Mouse (Mus musculus): Measurements from ENCODE around the gene Vps25. TPM values are rescaled to one million over a fixed set of nuclear protein-coding genes. Genes with fewer than 3 reads are reported as not detected.

Vps25 gene
- total RNA-seq (2014; fragmentation: Nextera tagmentation) (482 and 539 TPM in 2 replicates), total RNA-seq (2017) (98.4 and 104 TPM in 2 replicates), polyA plus RNA-seq (2012) (140 and 170 TPM in 2 replicates)

- DNase-seq (ENCODE audit: low spot score) (peak; percentile 69), ATAC-seq (ENCODE audit: extremely low read depth, insufficient number of reproducible peaks, low FRiP score, poor library complexity, severe bottlenecking) (peak; percentile 63; the same call in 1 of the 2 replicates)
- Histone ChIP-seq H3K27me3 (ENCODE audit: insufficient read depth, low read length) (no peaks in the 10 kb centered on the region), H3K4me1 (ENCODE audit: insufficient read depth, low read depth, low read length) (peaks cover 34% of the 10 kb centered on the region), H3K9me3 (replicated peaks) (no peaks in the 10 kb centered on the region), H3K36me3 (replicated peaks) (peaks cover 31% of the 10 kb centered on the region), H3K4me3 (ENCODE audit: low read depth, low read length) (peak within 1 kb of the TSS; percentile 97)
- TF ChIP-seq TAL1 (conservative IDR thresholded peaks at IDR 0.05; ENCODE audit: low read depth, low read length): no peak
- no peak for TF ChIP-seq GATA1 (IDR thresholded peaks at IDR 0.05; ENCODE audit: borderline replicate concordance, low read length)
- no peak for TF ChIP-seq GATA2 (IDR thresholded peaks at IDR 0.05; ENCODE audit: borderline replicate concordance, low read depth, low read length)
- TF ChIP-seq POLR2AphosphoS5 (IDR thresholded peaks at IDR 0.05; ENCODE audit: insufficient replicate concordance, low read depth, low read length): no peak
- TF ChIP-seq CTCF (IDR thresholded peaks at IDR 0.05; ENCODE audit: low read depth, low read length): no peak
Observed at GRCm38 (mm10) chr11:101253613-101254389, at the start of gene Vps25. Gene Vps25, plus strand, starts transcription at chr11:101253707.

DNA sequence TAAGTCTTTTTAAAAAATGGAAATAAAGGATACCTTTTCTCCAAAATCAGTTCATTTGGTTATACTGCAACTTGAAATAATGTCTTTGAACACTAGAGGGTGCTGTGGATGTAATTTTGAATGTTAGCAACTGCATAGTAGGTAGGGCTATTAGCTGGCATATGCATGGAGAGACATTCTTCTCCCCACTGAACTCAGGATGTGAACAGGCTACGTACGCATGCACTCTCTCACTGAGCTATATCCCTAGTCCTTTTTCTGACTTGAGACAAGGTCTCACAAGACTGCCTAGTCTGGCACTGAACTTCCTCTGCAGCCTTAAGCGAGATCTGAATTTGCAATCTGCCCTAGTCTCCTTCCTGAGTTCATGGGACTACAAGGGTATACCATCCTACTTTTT, 41.5 kb upstream of the Vps25 start:
- Histone ChIP-seq H3K9me3 (replicated peaks) (no peaks in the 10 kb centered on the region), H3K4me3 (ENCODE audit: low read depth, low read length) (no peak overlapping the region), H3K27me3 (ENCODE audit: insufficient read depth, low read length) (no peaks in the 10 kb centered on the region), H3K36me3 (replicated peaks) (peaks cover 72% of the 10 kb centered on the region), H3K4me1 (ENCODE audit: insufficient read depth, low read depth, low read length) (peaks cover 3% of the 10 kb centered on the region; the same call in 1 of the 2 replicates)
- peak; percentile 33; the same call in 1 of the 2 replicates for TF ChIP-seq CTCF (IDR thresholded peaks at IDR 0.05; ENCODE audit: low read depth, low read length)
- TF ChIP-seq TAL1 (conservative IDR thresholded peaks at IDR 0.05; ENCODE audit: low read depth, low read length): no peak
- peak; percentile 50 for DNase-seq (ENCODE audit: low spot score)
- ATAC-seq (ENCODE audit: extremely low read depth, insufficient number of reproducible peaks, low FRiP score, poor library complexity, severe bottlenecking): no peak

- ATAC-seq (ENCODE audit: extremely low read depth, insufficient number of reproducible peaks, low FRiP score, poor library complexity, severe bottlenecking): no peak
- Histone ChIP-seq H3K4me1 (ENCODE audit: insufficient read depth, low read depth, low read length) (peaks cover 17% of the 10 kb centered on the region), H3K36me3 (replicated peaks) (peaks cover 56% of the 10 kb centered on the region), H3K27me3 (ENCODE audit: insufficient read depth, low read length) (no peaks in the 10 kb centered on the region), H3K4me3 (ENCODE audit: low read depth, low read length) (no peak overlapping the region), H3K9me3 (replicated peaks) (no peaks in the 10 kb centered on the region)
- no peak for TF ChIP-seq GATA2 (IDR thresholded peaks at IDR 0.05; ENCODE audit: borderline replicate concordance, low read depth, low read length)
- no peak for TF ChIP-seq TAL1 (conservative IDR thresholded peaks at IDR 0.05; ENCODE audit: low read depth, low read length)
- no peak for TF ChIP-seq GATA1 (IDR thresholded peaks at IDR 0.05; ENCODE audit: borderline replicate concordance, low read length)
- TF ChIP-seq CTCF (IDR thresholded peaks at IDR 0.05; ENCODE audit: low read depth, low read length): no peak
- TF ChIP-seq POLR2AphosphoS5 (IDR thresholded peaks at IDR 0.05; ENCODE audit: insufficient replicate concordance, low read depth, low read length): no peak
- DNase-seq (ENCODE audit: low spot score): no peak
Observed at GRCm38 (mm10) chr11:101216936-101217335, 36.6 kb upstream of the Vps25 start.

- no peak for TF ChIP-seq CTCF (IDR thresholded peaks at IDR 0.05; ENCODE audit: low read depth, low read length)
- TF ChIP-seq GATA2 (IDR thresholded peaks at IDR 0.05; ENCODE audit: borderline replicate concordance, low read depth, low read length): no peak
- no peak for TF ChIP-seq TAL1 (conservative IDR thresholded peaks at IDR 0.05; ENCODE audit: low read depth, low read length)
- no peak for TF ChIP-seq POLR2AphosphoS5 (IDR thresholded peaks at IDR 0.05; ENCODE audit: insufficient replicate concordance, low read depth, low read length)
- TF ChIP-seq GATA1 (IDR thresholded peaks at IDR 0.05; ENCODE audit: borderline replicate concordance, low read length): no peak
- peaks cover 18% of the 10 kb centered on the region for H3K4me1 ChIP-seq (ENCODE audit: insufficient read depth, low read depth, low read length)
- no peak overlapping the region for H3K4me3 ChIP-seq (ENCODE audit: low read depth, low read length)
- ATAC-seq (ENCODE audit: extremely low read depth, insufficient number of reproducible peaks, low FRiP score, poor library complexity, severe bottlenecking) (no peak), DNase-seq (ENCODE audit: low spot score) (no peak)
- no peaks in the 10 kb centered on the region for H3K27me3 ChIP-seq (ENCODE audit: insufficient read depth, low read length)
- peaks cover 45% of the 10 kb centered on the region for H3K36me3 ChIP-seq (replicated peaks)
- no peaks in the 10 kb centered on the region for H3K9me3 ChIP-seq (replicated peaks)
Observed at GRCm38 (mm10) chr11:101218436-101219055, 35.0 kb upstream of the Vps25 start.

GRCm38 (mm10) chr11:101220853-101221252, 32.7 kb upstream of the Vps25 start:
- Histone ChIP-seq H3K36me3 (replicated peaks) (peaks cover 26% of the 10 kb centered on the region), H3K4me3 (ENCODE audit: low read depth, low read length) (no peak overlapping the region), H3K4me1 (ENCODE audit: insufficient read depth, low read depth, low read length) (peaks cover 30% of the 10 kb centered on the region), H3K9me3 (replicated peaks) (no peaks in the 10 kb centered on the region), H3K27me3 (ENCODE audit: insufficient read depth, low read length) (no peaks in the 10 kb centered on the region)
- ATAC-seq (ENCODE audit: extremely low read depth, insufficient number of reproducible peaks, low FRiP score, poor library complexity, severe bottlenecking): no peak
- TF ChIP-seq POLR2AphosphoS5 (IDR thresholded peaks at IDR 0.05; ENCODE audit: insufficient replicate concordance, low read depth, low read length) (no peak), GATA2 (IDR thresholded peaks at IDR 0.05; ENCODE audit: borderline replicate concordance, low read depth, low read length) (no peak), GATA1 (IDR thresholded peaks at IDR 0.05; ENCODE audit: borderline replicate concordance, low read length) (no peak), TAL1 (conservative IDR thresholded peaks at IDR 0.05; ENCODE audit: low read depth, low read length) (no peak), CTCF (IDR thresholded peaks at IDR 0.05; ENCODE audit: low read depth, low read length) (no peak)
- no peak for DNase-seq (ENCODE audit: low spot score)

DNA sequence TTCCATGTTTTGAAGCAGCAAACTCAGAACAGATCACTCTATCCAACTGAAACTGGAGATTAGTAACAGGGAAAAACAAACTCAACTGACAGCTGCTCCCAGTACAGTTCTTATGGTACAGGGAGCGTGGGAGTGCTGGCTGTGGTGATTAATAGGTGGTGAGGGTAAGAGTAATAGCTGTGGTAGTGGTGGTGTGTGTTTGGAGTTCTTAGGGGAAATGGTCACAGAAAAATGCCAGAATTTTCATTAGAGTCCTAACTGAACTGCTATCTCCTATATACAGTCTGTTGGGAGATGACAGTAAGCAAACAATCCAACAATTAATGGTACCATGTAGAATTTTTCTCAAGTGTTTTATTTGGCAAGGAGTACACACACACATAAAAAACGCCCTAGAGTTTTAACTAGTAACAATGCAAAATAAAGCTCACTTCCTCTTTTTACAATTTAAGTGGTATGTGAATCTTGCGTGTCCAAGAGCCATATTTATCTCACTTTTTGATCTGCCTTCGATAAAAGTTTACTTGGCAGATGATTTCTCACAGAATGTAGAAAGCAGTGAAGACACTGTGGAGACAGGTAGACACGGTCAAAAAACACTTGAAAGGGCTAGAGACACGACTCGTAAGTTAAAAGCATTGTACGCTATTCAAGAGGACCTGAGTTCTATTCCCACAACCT, 32.1 kb upstream of the Vps25 start:
- Histone ChIP-seq H3K36me3 (replicated peaks) (peaks cover 25% of the 10 kb centered on the region), H3K27me3 (ENCODE audit: insufficient read depth, low read length) (no peaks in the 10 kb centered on the region), H3K4me1 (ENCODE audit: insufficient read depth, low read depth, low read length) (peaks cover 33% of the 10 kb centered on the region), H3K4me3 (ENCODE audit: low read depth, low read length) (no peak overlapping the region), H3K9me3 (replicated peaks) (no peaks in the 10 kb centered on the region)
- DNase-seq (ENCODE audit: low spot score) (no peak), ATAC-seq (ENCODE audit: extremely low read depth, insufficient number of reproducible peaks, low FRiP score, poor library complexity, severe bottlenecking) (no peak; the same call in 1 of the 2 replicates)
- TF ChIP-seq TAL1 (conservative IDR thresholded peaks at IDR 0.05; ENCODE audit: low read depth, low read length): no peak
- no peak for TF ChIP-seq GATA1 (IDR thresholded peaks at IDR 0.05; ENCODE audit: borderline replicate concordance, low read length)
- no peak for TF ChIP-seq POLR2AphosphoS5 (IDR thresholded peaks at IDR 0.05; ENCODE audit: insufficient replicate concordance, low read depth, low read length)
- no peak for TF ChIP-seq CTCF (IDR thresholded peaks at IDR 0.05; ENCODE audit: low read depth, low read length)
- TF ChIP-seq GATA2 (IDR thresholded peaks at IDR 0.05; ENCODE audit: borderline replicate concordance, low read depth, low read length): no peak
